Mouse (Mus musculus) MEL-GATA-1-ER (cell line): ENCODE results near the gene Pkn1.

Experiments
- DNase-seq: peaks from one replicate; pipeline ENCODE4 v3.0.0-alpha.2; 2012; ENCODE audit warnings: low read depth; ENCODE audit errors: extremely low read depth

The Pkn1 gene

GRCm38 (mm10) chr8:83724697-83725482 is 25.9 kb upstream of the Pkn1 start:
- DNase-seq, result no peak

GRCm38 (mm10) chr8:83723447-83724083 is 24.6 kb upstream of the Pkn1 start:
- DNase-seq, result no peak

- no peak for DNase-seq
Observed at GRCm38 (mm10) chr8:83722631-83723030, 23.7 kb upstream of the Pkn1 start.

- no peak for DNase-seq
Observed at GRCm38 (mm10) chr8:83721405-83722025, 22.5 kb upstream of the Pkn1 start.

GRCm38 (mm10) chr8:83719693-83720092 is 20.7 kb upstream of the Pkn1 start:
- DNase-seq, result no peak

GRCm38 (mm10) chr8:83719048-83719447 is 20.1 kb upstream of the Pkn1 start:
- DNase-seq, result no peak

GRCm38 (mm10) chr8:83716563-83716962 is 17.6 kb upstream of the Pkn1 start:
- no peak for DNase-seq

- DNase-seq, result no peak
Observed at GRCm38 (mm10) chr8:83715771-83716170, 16.8 kb upstream of the Pkn1 start.

- peak; percentile 99 for DNase-seq
Observed at GRCm38 (mm10) chr8:83715031-83715690, 16.2 kb upstream of the Pkn1 start, which contains the start of gene Ddx39. Ddx39 (plus strand) TSS chr8:83715177.

GRCm38 (mm10) chr8:83714676-83715030 is 15.7 kb upstream of the Pkn1 start:
- DNase-seq, result no peak

- no peak for DNase-seq
Observed at GRCm38 (mm10) chr8:83707554-83707953, 8.6 kb upstream of the Pkn1 start.

- no peak for DNase-seq
Observed at GRCm38 (mm10) chr8:83706411-83706810, 7.4 kb upstream of the Pkn1 start.

GRCm38 (mm10) chr8:83703426-83703825 is 4.4 kb upstream of the Pkn1 start:
- no peak for DNase-seq

- no peak for DNase-seq
Observed at GRCm38 (mm10) chr8:83700423-83701085, 1.6 kb upstream of the Pkn1 start.

GRCm38 (mm10) chr8:83699566-83699965 is 587 bp upstream of the Pkn1 start:
- DNase-seq, result no peak

GRCm38 (mm10) chr8:83698291-83698660 is 703 bp downstream of the Pkn1 start:
- peak; percentile 72 for DNase-seq

GRCm38 (mm10) chr8:83697374-83698220 is 1.4 kb downstream of the Pkn1 start:
- no peak for DNase-seq

GRCm38 (mm10) chr8:83695351-83696106 is 3.5 kb downstream of the Pkn1 start:
- DNase-seq, result no peak

GRCm38 (mm10) chr8:83694369-83695160 is 4.4 kb downstream of the Pkn1 start:
- no peak for DNase-seq
